Mouse (Mus musculus) lung, postnatal 0 days (tissue): ENCODE data around the gene Nup214.

ENCODE experiments used
- CTCF ChIP-seq: IDR thresholded peaks from 2 replicates; pipeline ENCODE4 v1.5.1; 2016; ENCODE audit warnings: antibody characterized with exemption, mild to moderate bottlenecking
- EP300 ChIP-seq: IDR thresholded peaks from 2 replicates; pipeline ENCODE4 v1.6.1; 2016; ENCODE audit warnings: antibody characterized with exemption, mild to moderate bottlenecking, control low read depth

GRCm38 (mm10) chr2:31972589-31972988 lies 1.6 kb upstream of the Nup214 start:
- TF ChIP-seq CTCF: no peak
- no peak for TF ChIP-seq EP300
